Mouse (Mus musculus): Measurements from ENCODE around the gene Trim8. TPM values are rescaled to one million over a fixed set of nuclear protein-coding genes. Genes with fewer than 3 reads are reported as not detected.

The Trim8 gene
- total and polyA plus RNA-seq, 2 experiments from 2014 or later: 29.7 to 115 TPM

GRCm38 (mm10) chr19:46538213-46538612 is 36.7 kb downstream of the Trim8 start:
- TF ChIP-seq CTCF (IDR thresholded peaks at IDR 0.05; ENCODE audit: low read depth): peak; percentile 40
- no peak for DNase-seq (ENCODE audit: low spot score)
- WGBS: 83% methylated on average over 6 of the region's 6 CpGs

GRCm38 (mm10) chr19:46542750-46543149 is 41.2 kb downstream of the Trim8 start:
- H3K27ac ChIP-seq: no peak overlapping the region
- H3K4me2 ChIP-seq (ENCODE audit: low read depth, low read length): no peak overlapping the region
- H3K9me3 ChIP-seq (ENCODE audit: low read length): no peaks in the 10 kb centered on the region
- DNase-seq (ENCODE audit: low spot score) (no peak), ATAC-seq (no peak)
- TF ChIP-seq CTCF (IDR thresholded peaks at IDR 0.05; ENCODE audit: low read depth): no peak
- WGBS: 78% methylated on average over 8 of the region's 8 CpGs
- H3K9ac ChIP-seq (replicated peaks; ENCODE audit: low read length): no peak overlapping the region
- peaks cover 11% of the 10 kb centered on the region; the same call in 1 of the 2 replicates for H3K36me3 ChIP-seq (ENCODE audit: insufficient read depth, low read length)
- no peak overlapping the region for H3K4me3 ChIP-seq (ENCODE audit: low read length)
- H3K27me3 ChIP-seq (ENCODE audit: insufficient read depth, low read length): no peaks in the 10 kb centered on the region
- H3K4me1 ChIP-seq (ENCODE audit: insufficient read depth, low read length): no peaks in the 10 kb centered on the region

More at GRCm38 (mm10) chr19:46538213-46538612, 36.7 kb downstream of the Trim8 start:
- Histone ChIP-seq H3K27me3 (ENCODE audit: insufficient read depth, low read length) (no peaks in the 10 kb centered on the region), H3K4me2 (ENCODE audit: low read depth, low read length) (no peak overlapping the region), H3K4me1 (ENCODE audit: insufficient read depth, low read length) (peaks cover 4% of the 10 kb centered on the region; the same call in 1 of the 2 replicates), H3K9ac (replicated peaks; ENCODE audit: low read length) (no peak overlapping the region), H3K27ac (no peak overlapping the region), H3K4me3 (ENCODE audit: low read length) (no peak overlapping the region), H3K36me3 (ENCODE audit: insufficient read depth, low read length) (peaks cover 11% of the 10 kb centered on the region; the same call in 1 of the 2 replicates), H3K9me3 (ENCODE audit: low read length) (no peaks in the 10 kb centered on the region)
- ATAC-seq: no peak

GRCm38 (mm10) chr19:46547565-46547964 is 46.1 kb downstream of the Trim8 start:
- Histone ChIP-seq H3K27me3 (ENCODE audit: insufficient read depth, low read length) (no peaks in the 10 kb centered on the region), H3K36me3 (ENCODE audit: insufficient read depth, low read length) (peaks cover 29% of the 10 kb centered on the region), H3K27ac (peak overlapping the region; percentile 36; the same call in 1 of the 2 replicates), H3K4me3 (ENCODE audit: low read length) (no peak overlapping the region), H3K4me1 (ENCODE audit: insufficient read depth, low read length) (no peaks in the 10 kb centered on the region), H3K4me2 (ENCODE audit: low read depth, low read length) (no peak overlapping the region), H3K9ac (replicated peaks; ENCODE audit: low read length) (no peak overlapping the region), H3K9me3 (ENCODE audit: low read length) (no peaks in the 10 kb centered on the region)
- no peak; the same call in 1 of the 2 replicates for ATAC-seq
- no peak for TF ChIP-seq CTCF (IDR thresholded peaks at IDR 0.05; ENCODE audit: low read depth)
- DNase-seq (ENCODE audit: low spot score): no peak
- WGBS: 45% methylated on average over 6 of the region's 6 CpGs

GRCm38 (mm10) chr19:46548110-46548509 is 46.6 kb downstream of the Trim8 start:
- no peak for DNase-seq (ENCODE audit: low spot score)
- no peak overlapping the region for H3K4me2 ChIP-seq (ENCODE audit: low read depth, low read length)
- WGBS: 52% methylated on average over 10 of the region's 10 CpGs

GRCm38 (mm10) chr19:46550385-46550784 is 48.9 kb downstream of the Trim8 start:
- WGBS: 94% methylated on average over 4 of the region's 4 CpGs
- Histone ChIP-seq H3K36me3 (ENCODE audit: insufficient read depth, low read length) (peaks cover 24% of the 10 kb centered on the region), H3K4me3 (ENCODE audit: low read length) (no peak overlapping the region), H3K4me1 (ENCODE audit: insufficient read depth, low read length) (peaks cover 4% of the 10 kb centered on the region; the same call in 1 of the 2 replicates), H3K27me3 (ENCODE audit: insufficient read depth, low read length) (no peaks in the 10 kb centered on the region), H3K9me3 (ENCODE audit: low read length) (no peaks in the 10 kb centered on the region), H3K27ac (no peak overlapping the region), H3K9ac (replicated peaks; ENCODE audit: low read length) (no peak overlapping the region), H3K4me2 (ENCODE audit: low read depth, low read length) (no peak overlapping the region)
- DNase-seq (ENCODE audit: low spot score): no peak
- TF ChIP-seq CTCF (IDR thresholded peaks at IDR 0.05; ENCODE audit: low read depth): no peak
- ATAC-seq: no peak

More at GRCm38 (mm10) chr19:46548110-46548509, 46.6 kb downstream of the Trim8 start:
- 0 out of 2 replicates have a peak overlapping the region, but pooled peaks have one; percentile 36 for H3K27ac ChIP-seq
- 0 out of 2 replicates have a peak, but pooled peaks have one; percentile 18 for ATAC-seq
- no peak overlapping the region for H3K9ac ChIP-seq (replicated peaks; ENCODE audit: low read length)
- no peaks in the 10 kb centered on the region for H3K27me3 ChIP-seq (ENCODE audit: insufficient read depth, low read length)
- no peak for TF ChIP-seq CTCF (IDR thresholded peaks at IDR 0.05; ENCODE audit: low read depth)
- H3K4me1 ChIP-seq (ENCODE audit: insufficient read depth, low read length): no peaks in the 10 kb centered on the region
- H3K9me3 ChIP-seq (ENCODE audit: low read length): no peaks in the 10 kb centered on the region
- peaks cover 24% of the 10 kb centered on the region for H3K36me3 ChIP-seq (ENCODE audit: insufficient read depth, low read length)
- no peak overlapping the region for H3K4me3 ChIP-seq (ENCODE audit: low read length)

GRCm38 (mm10) chr19:46552496-46552895 is 51.0 kb downstream of the Trim8 start:
- TF ChIP-seq CTCF (IDR thresholded peaks at IDR 0.05; ENCODE audit: low read depth): no peak
- H3K4me1 ChIP-seq (ENCODE audit: insufficient read depth, low read length): peaks cover 4% of the 10 kb centered on the region; the same call in 1 of the 2 replicates
- H3K27me3 ChIP-seq (ENCODE audit: insufficient read depth, low read length): no peaks in the 10 kb centered on the region
- H3K9ac ChIP-seq (replicated peaks; ENCODE audit: low read length): no peak overlapping the region
- no peak overlapping the region for H3K4me3 ChIP-seq (ENCODE audit: low read length)
- H3K36me3 ChIP-seq (ENCODE audit: insufficient read depth, low read length): peaks cover 31% of the 10 kb centered on the region
- no peak for DNase-seq (ENCODE audit: low spot score)
- no peaks in the 10 kb centered on the region for H3K9me3 ChIP-seq (ENCODE audit: low read length)
- ATAC-seq: no peak
- WGBS: 85% methylated on average over 4 of the region's 4 CpGs
- H3K4me2 ChIP-seq (ENCODE audit: low read depth, low read length): no peak overlapping the region
- no peak overlapping the region for H3K27ac ChIP-seq

GRCm38 (mm10) chr19:46553541-46553955 is 52.0 kb downstream of the Trim8 start:
- peaks cover 38% of the 10 kb centered on the region for H3K36me3 ChIP-seq (ENCODE audit: insufficient read depth, low read length)

More at GRCm38 (mm10) chr19:46553541-46553955, 52.0 kb downstream of the Trim8 start:
- Histone ChIP-seq H3K4me2 (ENCODE audit: low read depth, low read length) (no peak overlapping the region), H3K9ac (replicated peaks; ENCODE audit: low read length) (no peak overlapping the region), H3K4me1 (ENCODE audit: insufficient read depth, low read length) (peaks cover 4% of the 10 kb centered on the region; the same call in 1 of the 2 replicates), H3K27ac (no peak overlapping the region), H3K27me3 (ENCODE audit: insufficient read depth, low read length) (no peaks in the 10 kb centered on the region), H3K9me3 (ENCODE audit: low read length) (no peaks in the 10 kb centered on the region), H3K4me3 (ENCODE audit: low read length) (no peak overlapping the region)
- WGBS: 36% methylated on average over 11 of the region's 11 CpGs
- DNase-seq (ENCODE audit: low spot score) (peak; percentile 89), ATAC-seq (peak; percentile 87)
- no peak for TF ChIP-seq CTCF (IDR thresholded peaks at IDR 0.05; ENCODE audit: low read depth)
